Mouse (Mus musculus) lung, embryonic 14.5 days (tissue): ENCODE data around the gene Jund. TPM values are rescaled to one million over a fixed set of nuclear protein-coding genes. Genes with fewer than 3 reads are reported as not detected.

ENCODE experiments used
- ATAC-seq: fragments of 200-750 bp; cut with Nextera tagmentation; 2 replicates; pipeline ENCODE4 v1.8.0; 2017; ENCODE audit warnings: mild to moderate bottlenecking, moderate TSS enrichment, moderate library complexity; ENCODE audit not compliant: insufficient read depth
- DNase-seq: peaks from one replicate; pipeline ENCODE4 v3.0.0-alpha.2; 2015
- H3K27ac ChIP-seq: fragments of 300-500 bp; sonication (generic); 2 replicates; pipeline ENCODE4 v1.5.1; 2014; ENCODE audit warnings: low read depth, mild to moderate bottlenecking, moderate library complexity
- H3K27me3 ChIP-seq: fragments of 300-500 bp; sonication (generic); 2 replicates; pipeline ENCODE4 v1.6.1; 2014; ENCODE audit warnings: low read length, control low read depth; ENCODE audit not compliant: insufficient read depth
- H3K36me3 ChIP-seq: fragments of 300-500 bp; sonication (generic); 2 replicates; pipeline ENCODE4 v1.6.1; 2014; ENCODE audit warnings: control low read depth; ENCODE audit not compliant: insufficient read depth
- H3K4me1 ChIP-seq: fragments of 300-500 bp; sonication (generic); 2 replicates; pipeline ENCODE4 v1.6.1; 2014; ENCODE audit warnings: antibody characterized with exemption, control low read depth; ENCODE audit not compliant: insufficient read depth
- H3K4me2 ChIP-seq: fragments of 300-500 bp; sonication (generic); 2 replicates; pipeline ENCODE4 v1.6.1; 2014; ENCODE audit warnings: mild to moderate bottlenecking
- H3K4me3 ChIP-seq: fragments of 300-500 bp; sonication (generic); 2 replicates; pipeline ENCODE4 v1.5.1; 2014; ENCODE audit warnings: low read depth, low read length
- H3K9ac ChIP-seq: fragments of 300-500 bp; sonication (generic); 2 replicates; pipeline ENCODE4 v1.6.1; 2014
- H3K9me3 ChIP-seq: fragments of 300-500 bp; sonication (generic); 2 replicates; pipeline ENCODE4 v1.6.1; 2016; ENCODE audit warnings: low read depth, low read length, control low read depth
- CTCF ChIP-seq: IDR thresholded peaks from 2 replicates; pipeline ENCODE4 v1.5.1; 2016; ENCODE audit warnings: antibody characterized with exemption, low read depth
- WGBS: fragments of 180-500 bp; shearing (Covaris S2); extraction: QIAGEN DNeasy Blood & Tissue Kit; methylation state at CpG from one replicate; pipeline ENCODE4 v1.1.7; 2014; 5-methylcytosine and 5-hydroxymethylcytosine counted together
- polyA plus RNA-seq: library from polyadenylated mRNA; unstranded; fragments of >200 nt; fragmentation: Nextera tagmentation; extraction: Ambion mirVana; gene quantifications from 2 replicates; pipeline ENCODE4 v1.2.1, GENCODE M21; 2014

Gene Jund
- polyA plus RNA-seq, 1 experiment from 2014 or later = 72.9 TPM

- ATAC-seq = no peak
- H3K9ac ChIP-seq = no peak overlapping the region
- 70% methylated on average over 4 of the region's 4 CpGs for WGBS
- peak overlapping the region; percentile 95; the same call in 1 of the 2 replicates for H3K27ac ChIP-seq
- no peaks in the 10 kb centered on the region for H3K9me3 ChIP-seq
- H3K36me3 ChIP-seq = peaks cover 29% of the 10 kb centered on the region
- peak overlapping the region; percentile 68; the same call in 1 of the 2 replicates for H3K4me3 ChIP-seq
- H3K27me3 ChIP-seq = no peaks in the 10 kb centered on the region
- H3K4me2 ChIP-seq = peak overlapping the region; percentile 93
- TF ChIP-seq CTCF = no peak
- H3K4me1 ChIP-seq = peaks cover 10% of the 10 kb centered on the region
- no peak for DNase-seq
Measured at GRCm38 (mm10) chr8:70674716-70675115, 24.0 kb upstream of the Jund start.

GRCm38 (mm10) chr8:70675336-70675735 is 23.4 kb upstream of the Jund start:
- Histone ChIP-seq H3K27ac (no peak overlapping the region), H3K4me2 (no peak overlapping the region), H3K9ac (no peak overlapping the region), H3K9me3 (no peaks in the 10 kb centered on the region), H3K36me3 (peaks cover 30% of the 10 kb centered on the region), H3K27me3 (no peaks in the 10 kb centered on the region), H3K4me3 (no peak overlapping the region), H3K4me1 (peaks cover 10% of the 10 kb centered on the region)
- WGBS = 90% methylated on average over 1 of the region's 1 CpGs
- DNase-seq (no peak), ATAC-seq (no peak)
- no peak for TF ChIP-seq CTCF

GRCm38 (mm10) chr8:70677451-70678080 is 21.2 kb upstream of the Jund start:
- TF ChIP-seq CTCF = no peak
- H3K27me3 ChIP-seq = no peaks in the 10 kb centered on the region
- no peak overlapping the region for H3K4me3 ChIP-seq
- DNase-seq (no peak), ATAC-seq (no peak)
- no peaks in the 10 kb centered on the region for H3K9me3 ChIP-seq
- peaks cover 14% of the 10 kb centered on the region for H3K4me1 ChIP-seq
- no peak overlapping the region for H3K9ac ChIP-seq
- H3K4me2 ChIP-seq = no peak overlapping the region
- no peak overlapping the region for H3K27ac ChIP-seq
- 89% methylated on average over 15 of the region's 15 CpGs for WGBS
- peaks cover 30% of the 10 kb centered on the region for H3K36me3 ChIP-seq

- no peak for TF ChIP-seq CTCF
- DNase-seq = no peak
- peaks cover 14% of the 10 kb centered on the region for H3K4me1 ChIP-seq
- H3K36me3 ChIP-seq = peaks cover 30% of the 10 kb centered on the region
- H3K27me3 ChIP-seq = no peaks in the 10 kb centered on the region
- no peak overlapping the region for H3K27ac ChIP-seq
- ATAC-seq = no peak
- H3K4me3 ChIP-seq = no peak overlapping the region
- H3K4me2 ChIP-seq = no peak overlapping the region
- H3K9ac ChIP-seq = no peak overlapping the region
- H3K9me3 ChIP-seq = no peaks in the 10 kb centered on the region
Measured at GRCm38 (mm10) chr8:70678679-70679078, 20.1 kb upstream of the Jund start.

- Histone ChIP-seq H3K4me2 (no peak overlapping the region), H3K9ac (no peak overlapping the region), H3K9me3 (no peaks in the 10 kb centered on the region), H3K27me3 (no peaks in the 10 kb centered on the region), H3K4me3 (no peak overlapping the region), H3K27ac (no peak overlapping the region), H3K36me3 (peaks cover 30% of the 10 kb centered on the region), H3K4me1 (peaks cover 9% of the 10 kb centered on the region)
- no peak for TF ChIP-seq CTCF
- DNase-seq (no peak), ATAC-seq (no peak)
- WGBS = 90% methylated on average over 4 of the region's 4 CpGs
Measured at GRCm38 (mm10) chr8:70679404-70679803, 19.3 kb upstream of the Jund start.

- Histone ChIP-seq H3K4me3 (no peak overlapping the region), H3K4me1 (peaks cover 4% of the 10 kb centered on the region; the same call in 1 of the 2 replicates), H3K9ac (no peak overlapping the region), H3K9me3 (no peaks in the 10 kb centered on the region), H3K27me3 (no peaks in the 10 kb centered on the region), H3K27ac (no peak overlapping the region), H3K4me2 (no peak overlapping the region), H3K36me3 (peaks cover 30% of the 10 kb centered on the region)
- 60% methylated on average over 3 of the region's 3 CpGs for WGBS
- ATAC-seq (no peak), DNase-seq (no peak)
- TF ChIP-seq CTCF = no peak
Measured at GRCm38 (mm10) chr8:70680039-70680438, 18.7 kb upstream of the Jund start.

GRCm38 (mm10) chr8:70681410-70681809 is 17.3 kb upstream of the Jund start:
- ATAC-seq = no peak
- H3K27ac ChIP-seq = no peak overlapping the region
- no peaks in the 10 kb centered on the region for H3K9me3 ChIP-seq
- H3K4me3 ChIP-seq = no peak overlapping the region
- DNase-seq = no peak
- H3K27me3 ChIP-seq = no peaks in the 10 kb centered on the region
- no peak for TF ChIP-seq CTCF
- WGBS = 70% methylated on average over 3 of the region's 3 CpGs
- H3K9ac ChIP-seq = no peak overlapping the region
- H3K4me2 ChIP-seq = no peak overlapping the region
- H3K4me1 ChIP-seq = peaks cover 4% of the 10 kb centered on the region; the same call in 1 of the 2 replicates
- H3K36me3 ChIP-seq = peaks cover 28% of the 10 kb centered on the region
